Mouse (Mus musculus): Measurements from ENCODE around the gene Tor4a. TPM values are rescaled to one million over a fixed set of nuclear protein-coding genes. Genes with fewer than 3 reads are reported as not detected.
A peak's percentile ranks its signal among the peaks of the same experiment; 100 is the strongest.

Tor4a gene
- polyA plus RNA-seq, 1 experiment: 3.6 TPM

GRCm38 (mm10) chr2:25224766-25225752 lies 28.4 kb upstream of the Tor4a start:
- H3K27ac ChIP-seq (ENCODE audit: insufficient read depth, low read length): peak overlapping the region; percentile 91
- peaks cover 4% of the 10 kb centered on the region; the same call in 1 of the 2 replicates for H3K4me1 ChIP-seq (ENCODE audit: control insufficient read depth, insufficient read depth, low read length)
- peak; percentile 98 to 100 for DNase-seq
- H3K4me3 ChIP-seq (replicated peaks; ENCODE audit: insufficient read depth, low read depth, low read length): peak overlapping the region; percentile 84
- WGBS: 2% methylated on average over 41 of the region's 41 CpGs
- TF ChIP-seq CTCF (IDR thresholded peaks at IDR 0.05; ENCODE audit: borderline replicate concordance, insufficient read depth, low read depth, low read length) (no peak), POLR2A (IDR thresholded peaks at IDR 0.05; ENCODE audit: borderline replicate concordance, insufficient read depth, low read length) (peak; percentile 60; the same call in 1 of the 2 replicates)
- H3K27me3 ChIP-seq (ENCODE audit: control insufficient read depth, insufficient read depth, low read length): no peaks in the 10 kb centered on the region

DNA sequence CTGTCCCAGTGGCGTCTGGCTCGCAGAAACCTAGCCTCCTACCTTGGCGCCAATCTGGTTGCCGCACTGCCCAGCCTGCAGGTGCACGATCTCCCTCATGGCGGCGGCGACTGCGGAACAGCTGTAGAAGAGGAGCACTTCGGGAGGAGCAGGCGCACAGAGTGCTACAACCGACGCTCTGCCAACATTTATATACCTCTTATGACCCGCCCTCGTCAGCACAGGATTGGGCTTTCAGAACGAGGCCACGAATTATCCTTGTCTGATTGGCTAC lies 27.7 kb upstream of the Tor4a start, which contains the start of gene Tubb4b:
Tubb4b (minus strand) TSS at position 211 of the 274 bp plus-strand sequence.
- peak within 1 kb of the TSS; percentile 84 for H3K4me3 ChIP-seq (replicated peaks; ENCODE audit: insufficient read depth, low read depth, low read length)
- H3K4me1 ChIP-seq (ENCODE audit: control insufficient read depth, insufficient read depth, low read length): peaks cover 4% of the 10 kb centered on the region; the same call in 1 of the 2 replicates
- H3K27me3 ChIP-seq (ENCODE audit: control insufficient read depth, insufficient read depth, low read length): no peaks in the 10 kb centered on the region
- under 1% methylated on average over 17 of the region's 17 CpGs for WGBS
- H3K27ac ChIP-seq (ENCODE audit: insufficient read depth, low read length): peak within 1 kb of the TSS; percentile 91
- peak; percentile 17; the same call in 1 of the 2 replicates for TF ChIP-seq CTCF (IDR thresholded peaks at IDR 0.05; ENCODE audit: borderline replicate concordance, insufficient read depth, low read depth, low read length)
- TF ChIP-seq POLR2A (IDR thresholded peaks at IDR 0.05; ENCODE audit: borderline replicate concordance, insufficient read depth, low read length): peak; percentile 99
- DNase-seq: no peak

- peaks cover 2% of the 10 kb centered on the region; the same call in 1 of the 2 replicates for H3K4me1 ChIP-seq (ENCODE audit: control insufficient read depth, insufficient read depth, low read length)
- peak overlapping the region; percentile 60 for H3K4me3 ChIP-seq (replicated peaks; ENCODE audit: insufficient read depth, low read depth, low read length)
- 2% methylated on average over 53 of the region's 53 CpGs for whole genome bisulfite sequencing
- no peak for TF ChIP-seq POLR2A (IDR thresholded peaks at IDR 0.05; ENCODE audit: borderline replicate concordance, insufficient read depth, low read length)
- TF ChIP-seq CTCF (IDR thresholded peaks at IDR 0.05; ENCODE audit: borderline replicate concordance, insufficient read depth, low read depth, low read length): no peak
- no peaks in the 10 kb centered on the region for H3K27me3 ChIP-seq (ENCODE audit: control insufficient read depth, insufficient read depth, low read length)
- H3K27ac ChIP-seq (ENCODE audit: insufficient read depth, low read length): peak overlapping the region; percentile 57
- DNase-seq: peak in 1 of 2 experiments; percentile 82
Observed at GRCm38 (mm10) chr2:25223681-25224491, 27.2 kb upstream of the Tor4a start.

- H3K27ac ChIP-seq (ENCODE audit: insufficient read depth, low read length): no peak overlapping the region
- TF ChIP-seq CTCF (IDR thresholded peaks at IDR 0.05; ENCODE audit: borderline replicate concordance, insufficient read depth, low read depth, low read length) (no peak), POLR2A (IDR thresholded peaks at IDR 0.05; ENCODE audit: borderline replicate concordance, insufficient read depth, low read length) (no peak)
- H3K4me1 ChIP-seq (ENCODE audit: control insufficient read depth, insufficient read depth, low read length): no peaks in the 10 kb centered on the region
- DNase-seq: no peak
- no peak overlapping the region for H3K4me3 ChIP-seq (replicated peaks; ENCODE audit: insufficient read depth, low read depth, low read length)
- WGBS: 67% methylated on average over 5 of the region's 5 CpGs
- H3K27me3 ChIP-seq (ENCODE audit: control insufficient read depth, insufficient read depth, low read length): no peaks in the 10 kb centered on the region
Observed at GRCm38 (mm10) chr2:25221331-25221772, 24.7 kb upstream of the Tor4a start.

GRCm38 (mm10) chr2:25218445-25218844 lies 21.8 kb upstream of the Tor4a start, which contains the start of gene Fam166a:
Gene Fam166a, plus strand, starts transcription at chr2:25218745.
- Histone ChIP-seq H3K4me3 (replicated peaks; ENCODE audit: insufficient read depth, low read depth, low read length) (no peak within 1 kb of the TSS), H3K4me1 (ENCODE audit: control insufficient read depth, insufficient read depth, low read length) (no peaks in the 10 kb centered on the region), H3K27me3 (ENCODE audit: control insufficient read depth, insufficient read depth, low read length) (no peaks in the 10 kb centered on the region), H3K27ac (ENCODE audit: insufficient read depth, low read length) (no peak within 1 kb of the TSS)
- no peak for DNase-seq
- TF ChIP-seq CTCF (IDR thresholded peaks at IDR 0.05; ENCODE audit: borderline replicate concordance, insufficient read depth, low read depth, low read length): no peak
- no peak for TF ChIP-seq POLR2A (IDR thresholded peaks at IDR 0.05; ENCODE audit: borderline replicate concordance, insufficient read depth, low read length)

DNA sequence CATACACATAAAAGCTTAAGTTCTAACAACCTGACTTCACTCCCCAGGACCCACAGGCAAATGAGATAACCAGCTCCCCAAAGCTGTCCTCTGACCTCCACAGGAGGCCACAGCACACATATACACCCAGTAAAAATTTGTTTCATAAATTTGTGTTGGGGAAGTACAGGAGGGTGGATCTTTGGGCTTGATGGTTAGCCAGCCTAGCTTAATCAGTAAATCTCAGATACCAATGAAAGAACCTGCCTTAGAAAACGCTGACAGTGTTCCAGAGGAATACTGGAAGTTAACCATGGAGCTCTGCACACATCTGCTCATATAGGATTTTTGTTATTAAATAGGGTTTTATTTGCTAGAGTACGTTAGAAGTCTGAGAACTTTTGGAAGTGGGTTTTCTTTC lies 21.0 kb upstream of the Tor4a start:
- no peaks in the 10 kb centered on the region for H3K4me1 ChIP-seq (ENCODE audit: control insufficient read depth, insufficient read depth, low read length)
- no peak overlapping the region for H3K27ac ChIP-seq (ENCODE audit: insufficient read depth, low read length)
- no peaks in the 10 kb centered on the region for H3K27me3 ChIP-seq (ENCODE audit: control insufficient read depth, insufficient read depth, low read length)
- TF ChIP-seq CTCF (IDR thresholded peaks at IDR 0.05; ENCODE audit: borderline replicate concordance, insufficient read depth, low read depth, low read length) (no peak), POLR2A (IDR thresholded peaks at IDR 0.05; ENCODE audit: borderline replicate concordance, insufficient read depth, low read length) (no peak)
- no peak for DNase-seq
- WGBS: 62% methylated on average over 2 of the region's 2 CpGs
- no peak overlapping the region for H3K4me3 ChIP-seq (replicated peaks; ENCODE audit: insufficient read depth, low read depth, low read length)

DNA sequence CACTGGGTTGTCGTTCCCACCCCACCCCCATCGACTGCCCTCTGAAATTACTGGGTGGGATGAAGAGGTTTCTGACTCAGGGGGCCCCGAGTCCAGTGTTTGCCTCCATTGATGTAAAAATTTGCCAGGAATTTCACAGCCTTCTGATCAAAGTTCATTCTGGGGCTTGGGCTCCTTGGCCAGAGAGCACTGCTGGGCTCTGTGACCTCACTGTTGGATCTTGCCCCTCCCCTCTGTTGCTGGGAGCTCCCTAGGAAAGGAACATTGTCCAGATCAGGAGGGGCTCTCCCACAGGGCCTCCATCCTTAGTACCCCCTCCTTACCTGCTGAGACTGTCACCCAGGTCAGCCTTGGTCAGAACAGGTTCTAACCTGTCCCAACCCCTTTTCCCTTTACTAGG lies 17.8 kb upstream of the Tor4a start, which contains the start of gene Stpg3:
Stpg3 (minus strand) TSS at position 194 of the 400 bp plus-strand sequence.
- DNase-seq: no peak
- Histone ChIP-seq H3K4me3 (replicated peaks; ENCODE audit: insufficient read depth, low read depth, low read length) (no peak within 1 kb of the TSS), H3K27me3 (ENCODE audit: control insufficient read depth, insufficient read depth, low read length) (no peaks in the 10 kb centered on the region), H3K27ac (ENCODE audit: insufficient read depth, low read length) (no peak within 1 kb of the TSS), H3K4me1 (ENCODE audit: control insufficient read depth, insufficient read depth, low read length) (0 out of 2 replicates have a peak, but pooled peaks cover 6% of the 10 kb centered on the region)
- WGBS: 49% methylated on average over 3 of the region's 3 CpGs
- TF ChIP-seq CTCF (IDR thresholded peaks at IDR 0.05; ENCODE audit: borderline replicate concordance, insufficient read depth, low read depth, low read length): no peak
- no peak for TF ChIP-seq POLR2A (IDR thresholded peaks at IDR 0.05; ENCODE audit: borderline replicate concordance, insufficient read depth, low read length)

All from cerebellum, adult 2 months (tissue).